Mouse (Mus musculus) bone marrow, adult 2 months (tissue): ENCODE measurements around the gene Cmtm1.

ENCODE experiments used
- CTCF ChIP-seq: fragments of 200-500 bp; IDR thresholded peaks from 2 replicates; pipeline ENCODE4 v1.5.1; 2011; ENCODE audit warnings: low read length, control low read depth; ENCODE audit not compliant: control insufficient read depth, insufficient read depth
- POLR2A ChIP-seq: fragments of 200-500 bp; IDR thresholded peaks from 2 replicates; pipeline ENCODE4 v1.6.1; 2011; ENCODE audit warnings: low read depth, mild to moderate bottlenecking, control low read depth, low read length, borderline replicate concordance; ENCODE audit not compliant: control insufficient read depth

DNA sequence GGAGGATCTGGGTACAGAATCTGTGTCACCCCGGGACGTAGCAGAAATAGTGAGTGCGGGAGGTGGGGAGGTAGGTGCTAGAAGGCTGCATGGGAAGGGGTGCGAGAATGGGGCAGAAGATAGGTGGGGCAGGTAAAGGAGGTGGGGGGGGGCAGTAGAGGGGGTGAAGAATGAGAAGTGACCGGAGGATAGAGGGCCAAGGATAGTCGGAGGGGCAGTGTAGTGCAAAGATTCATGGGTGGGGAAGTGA lies 30.0 kb upstream of the Cmtm1 start:
- TF ChIP-seq CTCF (no peak), POLR2A (no peak)
